Comparison of ENCODE assay signal across 20 mouse cellular contexts in genomic region chr13:27031853-27032240, GRCm38 (mm10). TPM values are rescaled to one million over a fixed set of nuclear protein-coding genes. Genes with fewer than 3 reads are reported as not detected.
DNase-seq lines count a peak whose midpoint lies in the region; ATAC-seq lines count a peak whose summit lies in the region.
"Had no signal": no experiment of that assay in that cellular context is flagged by ENCODE, and none has a peak within 500 bp of the region (broad histone marks: within the 10 kb centered on the region; RNA-seq: fewer than 3 reads in every experiment).

No protein-coding gene starts in this region.

- H3K36me3 ChIP-seq in intestine, embryonic 14.5 days (ENCODE audit: control insufficient read depth, insufficient read depth, low read length) = no peaks in the 10 kb centered on the region
- H3K36me3 ChIP-seq in intestine, embryonic 15.5 days = no peaks in the 10 kb centered on the region
- no peaks in the 10 kb centered on the region for H3K36me3 ChIP-seq in neural tube, embryonic 15.5 days
- no peaks in the 10 kb centered on the region for H3K36me3 ChIP-seq in embryonic facial prominence, embryonic 15.5 days
- no peaks in the 10 kb centered on the region for H3K36me3 ChIP-seq in stomach, embryonic 16.5 days (ENCODE audit: control insufficient read depth, insufficient read depth, low read length)
- H3K36me3 ChIP-seq: G1E; liver, embryonic 12.5 days had no signal

- intact Hi-C loops in left cerebral cortex, postnatal 4 days (cut with DNase I) = no loop called here

- H3K27ac ChIP-seq in intestine, embryonic 14.5 days (ENCODE audit: low read depth) = peak overlapping the region; percentile 60; the same call in 1 of the 2 replicates
- no peak overlapping the region for H3K27ac ChIP-seq in intestine, embryonic 15.5 days
- H3K27ac ChIP-seq in neural tube, embryonic 15.5 days (replicated peaks) = no peak overlapping the region
- H3K27ac ChIP-seq in embryonic facial prominence, embryonic 15.5 days (replicated peaks) = 0 out of 2 replicates have a peak overlapping the region, but pooled peaks have one; percentile 7
- H3K27ac ChIP-seq in stomach, embryonic 16.5 days (ENCODE audit: low read length) = peak overlapping the region; percentile 64
- H3K27ac ChIP-seq: heart, adult 2 months; liver, embryonic 12.5 days had no signal

- H3K4me2 ChIP-seq in intestine, embryonic 14.5 days (ENCODE audit: low read length) = no peak overlapping the region
- no peak overlapping the region for H3K4me2 ChIP-seq in intestine, embryonic 15.5 days (replicated peaks)
- no peak overlapping the region for H3K4me2 ChIP-seq in neural tube, embryonic 15.5 days
- no peak overlapping the region for H3K4me2 ChIP-seq in embryonic facial prominence, embryonic 15.5 days (replicated peaks)
- H3K4me2 ChIP-seq in stomach, embryonic 16.5 days (ENCODE audit: low read depth, low read length) = no peak overlapping the region
- H3K4me2 ChIP-seq: liver, embryonic 12.5 days had no signal

- 51% methylated on average over 1 of the region's 1 CpGs for WGBS in intestine, embryonic 14.5 days
- 90% methylated on average over 1 of the region's 1 CpGs for WGBS in intestine, embryonic 15.5 days
- WGBS in neural tube, embryonic 15.5 days = 70% methylated on average over 1 of the region's 1 CpGs
- WGBS in embryonic facial prominence, embryonic 15.5 days = 46% methylated on average over 1 of the region's 1 CpGs
- WGBS in stomach, embryonic 16.5 days = 66% methylated on average over 1 of the region's 1 CpGs

- peaks cover 11% of the 10 kb centered on the region for H3K4me1 ChIP-seq in intestine, embryonic 14.5 days (replicated peaks; ENCODE audit: control insufficient read depth, insufficient read depth, low read length)
- no peaks in the 10 kb centered on the region for H3K4me1 ChIP-seq in intestine, embryonic 15.5 days (replicated peaks)
- no peaks in the 10 kb centered on the region for H3K4me1 ChIP-seq in neural tube, embryonic 15.5 days
- 0 out of 2 replicates have a peak, but pooled peaks cover 6% of the 10 kb centered on the region for H3K4me1 ChIP-seq in embryonic facial prominence, embryonic 15.5 days
- peaks cover 6% of the 10 kb centered on the region for H3K4me1 ChIP-seq in stomach, embryonic 16.5 days (ENCODE audit: control insufficient read depth, insufficient read depth, low read length)
- H3K4me1 ChIP-seq: liver, embryonic 12.5 days had no signal

- H3K27me3 ChIP-seq in intestine, embryonic 14.5 days (replicated peaks; ENCODE audit: control insufficient read depth, insufficient read depth, low read length) = no peaks in the 10 kb centered on the region
- no peaks in the 10 kb centered on the region for H3K27me3 ChIP-seq in intestine, embryonic 15.5 days (replicated peaks)
- H3K27me3 ChIP-seq in neural tube, embryonic 15.5 days (replicated peaks) = no peaks in the 10 kb centered on the region
- no peaks in the 10 kb centered on the region for H3K27me3 ChIP-seq in embryonic facial prominence, embryonic 15.5 days
- no peaks in the 10 kb centered on the region for H3K27me3 ChIP-seq in stomach, embryonic 16.5 days (ENCODE audit: control insufficient read depth, insufficient read depth, low read length)
- H3K27me3 ChIP-seq: liver, embryonic 12.5 days had no signal

- DNase-seq in intestine, embryonic 14.5 days (ENCODE audit: low spot score) = no peak
- peak; percentile 25 for DNase-seq in neural tube, embryonic 10.5 days (ENCODE audit: extremely low spot score, low spot score)
- DNase-seq in layer of hippocampus, adult 18-20 months (ENCODE audit: low spot score in 2 of 2) = no peak
- DNase-seq in left cerebral cortex, postnatal 4 days = no peak
- DNase-seq: cerebellum, adult 11 months; heart, adult 2 months; kidney, postnatal 36 days; layer of hippocampus, postnatal 36 days; lung, postnatal 10 days; thymus, adult 2 months had no signal

- ATAC-seq in intestine, embryonic 14.5 days (replicated peaks; ENCODE audit: low FRiP score, low TSS enrichment, low read depth) = no peak
- no peak for ATAC-seq in intestine, embryonic 15.5 days
- ATAC-seq in neural tube, embryonic 15.5 days (ENCODE audit: low FRiP score) = no peak
- ATAC-seq in embryonic facial prominence, embryonic 15.5 days (ENCODE audit: insufficient number of reproducible peaks, low FRiP score, low TSS enrichment, low read depth) = no peak
- ATAC-seq in stomach, embryonic 16.5 days (ENCODE audit: insufficient read depth, low FRiP score) = no peak
- ATAC-seq: liver, embryonic 12.5 days had no signal

- H3K9me3 ChIP-seq in intestine, embryonic 14.5 days (ENCODE audit: control insufficient read depth, low read length) = no peaks in the 10 kb centered on the region
- H3K9me3 ChIP-seq in intestine, embryonic 15.5 days = no peaks in the 10 kb centered on the region
- H3K9me3 ChIP-seq in neural tube, embryonic 15.5 days (replicated peaks) = no peaks in the 10 kb centered on the region
- H3K9me3 ChIP-seq in embryonic facial prominence, embryonic 15.5 days (replicated peaks) = no peaks in the 10 kb centered on the region
- H3K9me3 ChIP-seq in stomach, embryonic 16.5 days (replicated peaks; ENCODE audit: control insufficient read depth, low read length) = no peaks in the 10 kb centered on the region
- H3K9me3 ChIP-seq: G1E; liver, embryonic 12.5 days had no signal

- H3K4me3 ChIP-seq in intestine, embryonic 14.5 days (ENCODE audit: low read depth, low read length) = no peak overlapping the region
- no peak overlapping the region for H3K4me3 ChIP-seq in intestine, embryonic 15.5 days (replicated peaks)
- no peak overlapping the region for H3K4me3 ChIP-seq in neural tube, embryonic 15.5 days (replicated peaks)
- no peak overlapping the region for H3K4me3 ChIP-seq in embryonic facial prominence, embryonic 15.5 days (replicated peaks)
- no peak overlapping the region for H3K4me3 ChIP-seq in stomach, embryonic 16.5 days (replicated peaks; ENCODE audit: low read length)
- H3K4me3 ChIP-seq: heart, adult 2 months; liver, embryonic 12.5 days; myocyte had no signal

- no peak overlapping the region for H3K9ac ChIP-seq in intestine, embryonic 14.5 days (ENCODE audit: low read length)
- no peak overlapping the region for H3K9ac ChIP-seq in intestine, embryonic 15.5 days
- no peak overlapping the region for H3K9ac ChIP-seq in neural tube, embryonic 15.5 days (replicated peaks)
- H3K9ac ChIP-seq in embryonic facial prominence, embryonic 15.5 days = no peak overlapping the region
- no peak overlapping the region for H3K9ac ChIP-seq in stomach, embryonic 16.5 days (ENCODE audit: low read length)
- H3K9ac ChIP-seq: liver, embryonic 12.5 days had no signal

RNA-seq across cellular contexts. Expression of gene Prl, which starts 25.5 kb away (rescaled TPM):
- not detected in 2 replicates for polyA plus RNA-seq in intestine, embryonic 14.5 days (2014; fragmentation: Nextera tagmentation; extraction: Ambion mirVana)
- polyA plus RNA-seq in intestine, embryonic 15.5 days (2015; fragmentation: Nextera tagmentation; extraction: Ambion mirVana) = not detected in 2 replicates
- not detected in 2 replicates for polyA plus RNA-seq in neural tube, embryonic 15.5 days (2015; fragmentation: Nextera tagmentation; extraction: Ambion mirVana)
- not detected in 2 replicates for polyA plus RNA-seq in embryonic facial prominence, embryonic 15.5 days (2015; fragmentation: Nextera tagmentation; extraction: Ambion mirVana)
- polyA plus RNA-seq in stomach, embryonic 16.5 days (2015; fragmentation: Nextera tagmentation; extraction: Ambion mirVana) = not detected in 2 replicates
- total RNA-seq in layer of hippocampus, adult 18-20 months (2021) = under 1 TPM in 1 of 2 experiments, not detected in 1; 0.37 TPM
- total RNA-seq in left cerebral cortex, postnatal 4 days (2021) = not detected
- total RNA-seq: heart, adult 2 months; hematopoietic stem cell, adult 5-6 weeks; layer of hippocampus, postnatal 36 days; megakaryocyte-erythroid progenitor cell, adult 5-6 weeks had no signal
- polyA plus RNA-seq: forebrain, embryonic 11.5 days; G1E; heart, adult 2 months; liver, embryonic 12.5 days; myocyte; thymus, adult 2 months had no signal

Comparison
In these comparisons a context has a peak if more than half of its experiments do, and no peak if none do; other contexts are left out.
1. H3K27ac ChIP-seq: peak in intestine, embryonic 14.5 days (single experiment), embryonic facial prominence, embryonic 15.5 days (single experiment) and stomach, embryonic 16.5 days (single experiment); none in intestine, embryonic 15.5 days (single experiment) and neural tube, embryonic 15.5 days (single experiment).